Mouse (Mus musculus) limb, embryonic 12.5 days (tissue): Measurements from ENCODE around the gene Ninj1. TPM values are rescaled to one million over a fixed set of nuclear protein-coding genes. Genes with fewer than 3 reads are reported as not detected.

ENCODE experiments used
- ATAC-seq: fragments of 200-750 bp; cut with Nextera tagmentation; 2 replicates; pipeline ENCODE4 v1.8.0; 2017; ENCODE audit warnings: low read depth, moderate TSS enrichment; ENCODE audit not compliant: insufficient number of reproducible peaks, insufficient read depth, low FRiP score, low TSS enrichment
- H3K27ac ChIP-seq: fragments of 300-500 bp; sonication (generic); 2 replicates; pipeline ENCODE4 v1.5.1; 2016; ENCODE audit warnings: mild to moderate bottlenecking, moderate library complexity
- H3K27me3 ChIP-seq: fragments of 300-500 bp; sonication (generic); 2 replicates; pipeline ENCODE4 v1.6.1; 2016; ENCODE audit warnings: mild to moderate bottlenecking, moderate library complexity
- H3K36me3 ChIP-seq: fragments of 300-500 bp; sonication (generic); 2 replicates; pipeline ENCODE4 v1.6.1; 2016; ENCODE audit warnings: mild to moderate bottlenecking, moderate library complexity
- H3K4me1 ChIP-seq: fragments of 300-500 bp; sonication (generic); replicated peaks from 2 replicates; pipeline ENCODE4 v1.6.1; 2016
- H3K4me2 ChIP-seq: fragments of 300-500 bp; sonication (generic); 2 replicates; pipeline ENCODE4 v1.6.1; 2016; ENCODE audit warnings: mild to moderate bottlenecking, moderate library complexity
- H3K4me3 ChIP-seq: fragments of 300-500 bp; sonication (generic); replicated peaks from 2 replicates; pipeline ENCODE4 v1.5.1; 2016; ENCODE audit warnings: mild to moderate bottlenecking
- H3K9ac ChIP-seq: fragments of 300-500 bp; sonication (generic); replicated peaks from 2 replicates; pipeline ENCODE4 v1.6.1; 2016; ENCODE audit warnings: mild to moderate bottlenecking, moderate library complexity
- H3K9me3 ChIP-seq: fragments of 300-500 bp; sonication (generic); 2 replicates; pipeline ENCODE4 v1.6.1; 2016; ENCODE audit warnings: mild to moderate bottlenecking, moderate library complexity
- WGBS: fragments of 180-500 bp; shearing (Covaris S2); methylation state at CpG from one replicate; pipeline ENCODE4 v1.1.7; 2016; 5-methylcytosine and 5-hydroxymethylcytosine counted together
- polyA plus RNA-seq: library from polyadenylated mRNA; unstranded; fragments of >200 nt; fragmentation: Nextera tagmentation; extraction: Ambion mirVana; gene quantifications from 2 replicates; pipeline ENCODE4 v1.2.1, GENCODE M21; 2016

Gene Ninj1
- polyA plus RNA-seq, 1 experiment from 2014 or later: 31.4 TPM

GRCm38 (mm10) chr13:49196766-49197165 is 9.5 kb downstream of the Ninj1 start:
- no peak overlapping the region for H3K9ac ChIP-seq
- 74% methylated on average over 6 of the region's 6 CpGs for WGBS
- H3K9me3 ChIP-seq: no peaks in the 10 kb centered on the region
- no peak overlapping the region for H3K4me2 ChIP-seq
- H3K36me3 ChIP-seq: peaks cover 14% of the 10 kb centered on the region; the same call in 1 of the 2 replicates
- H3K27me3 ChIP-seq: no peaks in the 10 kb centered on the region
- H3K4me3 ChIP-seq: no peak overlapping the region
- no peak overlapping the region for H3K27ac ChIP-seq
- peaks cover 6% of the 10 kb centered on the region for H3K4me1 ChIP-seq
- ATAC-seq: no peak

GRCm38 (mm10) chr13:49198734-49199133 is 11.4 kb downstream of the Ninj1 start:
- Histone ChIP-seq H3K9ac (no peak overlapping the region), H3K4me2 (no peak overlapping the region), H3K4me1 (no peaks in the 10 kb centered on the region), H3K36me3 (peaks cover 27% of the 10 kb centered on the region; the same call in 1 of the 2 replicates), H3K9me3 (no peaks in the 10 kb centered on the region), H3K27ac (no peak overlapping the region), H3K27me3 (no peaks in the 10 kb centered on the region), H3K4me3 (no peak overlapping the region)
- 90% methylated on average over 9 of the region's 9 CpGs for WGBS
- ATAC-seq: no peak

GRCm38 (mm10) chr13:49199891-49200290 is 12.6 kb downstream of the Ninj1 start:
- H3K4me3 ChIP-seq: no peak overlapping the region
- H3K27ac ChIP-seq: no peak overlapping the region
- WGBS: 89% methylated on average over 7 of the region's 7 CpGs
- H3K9ac ChIP-seq: no peak overlapping the region
- H3K27me3 ChIP-seq: no peaks in the 10 kb centered on the region
- peaks cover 35% of the 10 kb centered on the region; the same call in 1 of the 2 replicates for H3K36me3 ChIP-seq
- H3K9me3 ChIP-seq: no peaks in the 10 kb centered on the region
- no peak for ATAC-seq
- no peak overlapping the region for H3K4me2 ChIP-seq
- no peaks in the 10 kb centered on the region for H3K4me1 ChIP-seq

GRCm38 (mm10) chr13:49200688-49201087 is 13.4 kb downstream of the Ninj1 start:
- H3K27me3 ChIP-seq: no peaks in the 10 kb centered on the region
- peaks cover 31% of the 10 kb centered on the region; the same call in 1 of the 2 replicates for H3K36me3 ChIP-seq
- H3K27ac ChIP-seq: no peak overlapping the region
- H3K9me3 ChIP-seq: no peaks in the 10 kb centered on the region
- no peak overlapping the region for H3K9ac ChIP-seq
- no peak overlapping the region for H3K4me3 ChIP-seq
- H3K4me1 ChIP-seq: no peaks in the 10 kb centered on the region
- ATAC-seq: no peak
- H3K4me2 ChIP-seq: no peak overlapping the region
- WGBS: 87% methylated on average over 13 of the region's 13 CpGs

- H3K4me2 ChIP-seq: no peak overlapping the region
- 90% methylated on average over 7 of the region's 7 CpGs for WGBS
- no peak overlapping the region for H3K9ac ChIP-seq
- no peaks in the 10 kb centered on the region for H3K27me3 ChIP-seq
- H3K4me3 ChIP-seq: no peak overlapping the region
- no peak for ATAC-seq
- H3K9me3 ChIP-seq: no peaks in the 10 kb centered on the region
- no peaks in the 10 kb centered on the region for H3K4me1 ChIP-seq
- no peak overlapping the region for H3K27ac ChIP-seq
- H3K36me3 ChIP-seq: peaks cover 25% of the 10 kb centered on the region; the same call in 1 of the 2 replicates
Observed at GRCm38 (mm10) chr13:49202556-49202955, 15.3 kb downstream of the Ninj1 start.

GRCm38 (mm10) chr13:49205381-49205998 is 18.2 kb downstream of the Ninj1 start:
- ATAC-seq: peak; percentile 35; the same call in 1 of the 2 replicates
- Histone ChIP-seq H3K9me3 (no peaks in the 10 kb centered on the region), H3K4me3 (no peak overlapping the region), H3K4me2 (no peak overlapping the region), H3K27me3 (no peaks in the 10 kb centered on the region), H3K4me1 (peaks cover 6% of the 10 kb centered on the region; the same call in 1 of the 2 replicates), H3K27ac (no peak overlapping the region), H3K9ac (no peak overlapping the region), H3K36me3 (peaks cover 25% of the 10 kb centered on the region; the same call in 1 of the 2 replicates)
- 49% methylated on average over 13 of the region's 13 CpGs for WGBS

GRCm38 (mm10) chr13:49206341-49206740 is 19.1 kb downstream of the Ninj1 start:
- WGBS: 94% methylated on average over 2 of the region's 2 CpGs
- no peak overlapping the region for H3K27ac ChIP-seq
- ATAC-seq: no peak

GRCm38 (mm10) chr13:49209306-49209705 is 22.0 kb downstream of the Ninj1 start:
- Histone ChIP-seq H3K9me3 (no peaks in the 10 kb centered on the region), H3K27me3 (no peaks in the 10 kb centered on the region), H3K4me3 (no peak overlapping the region), H3K27ac (no peak overlapping the region), H3K4me1 (peaks cover 25% of the 10 kb centered on the region), H3K4me2 (no peak overlapping the region), H3K36me3 (peaks cover 8% of the 10 kb centered on the region; the same call in 1 of the 2 replicates), H3K9ac (no peak overlapping the region)
- WGBS: 54% methylated on average over 7 of the region's 7 CpGs
- ATAC-seq: no peak

More at GRCm38 (mm10) chr13:49206341-49206740, 19.1 kb downstream of the Ninj1 start:
- Histone ChIP-seq H3K36me3 (peaks cover 25% of the 10 kb centered on the region; the same call in 1 of the 2 replicates), H3K4me2 (no peak overlapping the region), H3K4me1 (peaks cover 8% of the 10 kb centered on the region), H3K4me3 (no peak overlapping the region), H3K9ac (no peak overlapping the region), H3K27me3 (no peaks in the 10 kb centered on the region), H3K9me3 (no peaks in the 10 kb centered on the region)

- Histone ChIP-seq H3K4me1 (peaks cover 44% of the 10 kb centered on the region), H3K27me3 (no peaks in the 10 kb centered on the region), H3K36me3 (no peaks in the 10 kb centered on the region), H3K4me3 (no peak overlapping the region), H3K9ac (no peak overlapping the region), H3K9me3 (no peaks in the 10 kb centered on the region), H3K27ac (no peak overlapping the region), H3K4me2 (no peak overlapping the region)
- 83% methylated on average over 4 of the region's 4 CpGs for WGBS
- no peak for ATAC-seq
Observed at GRCm38 (mm10) chr13:49212711-49213500, 25.6 kb downstream of the Ninj1 start.

- 73% methylated on average over 4 of the region's 4 CpGs for WGBS
- Histone ChIP-seq H3K27ac (no peak overlapping the region), H3K4me3 (no peak overlapping the region), H3K9ac (0 out of 2 replicates have a peak overlapping the region, but pooled peaks have one; percentile 27), H3K27me3 (no peaks in the 10 kb centered on the region), H3K4me2 (no peak overlapping the region), H3K36me3 (no peaks in the 10 kb centered on the region), H3K4me1 (peaks cover 44% of the 10 kb centered on the region), H3K9me3 (no peaks in the 10 kb centered on the region)
- no peak for ATAC-seq
Observed at GRCm38 (mm10) chr13:49213531-49213932, 26.2 kb downstream of the Ninj1 start.

- WGBS: 86% methylated on average over 3 of the region's 3 CpGs
- Histone ChIP-seq H3K27me3 (no peaks in the 10 kb centered on the region), H3K4me1 (peaks cover 40% of the 10 kb centered on the region), H3K4me3 (no peak overlapping the region; the same call in 1 of the 2 replicates), H3K9me3 (no peaks in the 10 kb centered on the region), H3K9ac (no peak overlapping the region), H3K4me2 (peak overlapping the region; percentile 76), H3K27ac (no peak overlapping the region), H3K36me3 (no peaks in the 10 kb centered on the region)
- no peak for ATAC-seq
Observed at GRCm38 (mm10) chr13:49214454-49214853, 27.2 kb downstream of the Ninj1 start.
